Mouse (Mus musculus): ENCODE data around the gene Khk.

DNA sequence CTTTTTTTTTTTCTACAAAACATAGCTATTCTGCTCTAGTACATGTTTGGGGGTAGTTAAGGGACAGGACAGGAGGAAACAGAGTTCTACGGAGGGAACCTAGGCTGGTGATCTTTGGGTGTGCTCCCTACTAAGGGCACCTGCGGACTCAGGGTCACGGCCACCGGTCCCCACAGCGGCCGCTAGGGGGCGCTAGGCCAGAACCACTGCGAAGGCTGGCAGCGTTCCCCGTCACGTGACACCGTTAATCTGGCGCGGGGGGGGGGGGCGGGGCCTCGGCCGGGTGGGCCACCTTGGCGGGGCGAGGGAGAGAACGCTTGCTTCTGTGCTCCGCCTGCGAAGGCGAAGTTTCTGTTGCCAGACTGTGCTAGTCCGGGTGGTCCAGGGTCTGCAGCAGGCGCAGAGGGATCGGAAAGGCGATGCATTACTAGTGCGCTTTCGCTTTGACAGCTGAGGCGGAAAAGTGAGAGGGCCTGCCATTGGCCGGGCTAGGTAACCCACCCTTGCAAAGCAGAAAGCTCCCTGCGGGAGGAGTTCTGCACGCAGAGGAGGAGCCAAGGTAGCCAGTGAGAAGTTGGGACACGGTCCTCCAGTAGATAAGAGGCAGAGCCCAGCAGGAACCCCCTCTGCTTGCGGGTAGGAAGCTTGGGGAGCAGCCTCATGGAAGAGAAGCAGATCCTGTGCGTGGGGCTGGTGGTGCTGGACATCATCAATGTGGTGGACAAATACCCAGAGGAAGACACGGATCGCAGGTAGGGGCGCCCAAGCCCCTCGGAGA is at the start of gene Khk:
- TF ChIP-seq CTCF (conservative IDR thresholded peaks at IDR 0.05; ENCODE audit: low read length) (peak; percentile 55), NANOG (IDR thresholded peaks at IDR 0.05; ENCODE audit: borderline replicate concordance, low read length) (no peak)

All from E14TG2a.4 (cell line).